Mouse (Mus musculus): Measurements from ENCODE around the gene Zcchc13. TPM values are rescaled to one million over a fixed set of nuclear protein-coding genes. Genes with fewer than 3 reads are reported as not detected.
"Not testable (repeated sequence)": the region's sequence is repeated elsewhere in the genome, so short reads cannot be mapped to it uniquely, and the experiment has no call there.

Zcchc13 gene
- total RNA-seq, 2 experiments from 2014 or later = not detected

DNA sequence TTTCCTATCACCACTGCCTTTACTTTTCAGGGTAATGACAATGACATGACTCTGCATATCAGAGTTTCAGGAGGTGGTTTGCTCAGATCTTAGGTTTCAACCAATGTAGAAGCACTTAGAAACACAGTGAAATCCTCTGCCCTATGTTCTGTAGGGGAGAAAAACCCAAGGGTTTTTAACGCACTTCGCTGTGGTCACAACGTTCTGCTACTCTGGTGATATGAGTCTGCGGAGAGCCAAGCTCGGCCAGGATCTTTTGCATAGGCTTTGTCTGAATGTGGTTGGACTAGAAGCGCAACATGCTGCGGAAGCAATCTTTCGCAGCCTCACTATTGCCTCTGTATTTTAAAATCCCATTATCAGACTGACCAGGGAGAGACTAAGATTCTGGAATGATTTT is 8.6 kb upstream of the Zcchc13 start:
- peak overlapping the region; percentile 90 for H3K27ac ChIP-seq
- intact Hi-C loops (cut with DNase I) = loop anchor here (10.0 kb wide), 1 partner anchor 313 kb away; no protein-coding TSS in a partner anchor
- peak overlapping the region; percentile 73 for H3K4me3 ChIP-seq
- DNase-seq = peak; percentile 19
- TF ChIP-seq CTCF (IDR thresholded peaks at IDR 0.05) = no peak

DNA sequence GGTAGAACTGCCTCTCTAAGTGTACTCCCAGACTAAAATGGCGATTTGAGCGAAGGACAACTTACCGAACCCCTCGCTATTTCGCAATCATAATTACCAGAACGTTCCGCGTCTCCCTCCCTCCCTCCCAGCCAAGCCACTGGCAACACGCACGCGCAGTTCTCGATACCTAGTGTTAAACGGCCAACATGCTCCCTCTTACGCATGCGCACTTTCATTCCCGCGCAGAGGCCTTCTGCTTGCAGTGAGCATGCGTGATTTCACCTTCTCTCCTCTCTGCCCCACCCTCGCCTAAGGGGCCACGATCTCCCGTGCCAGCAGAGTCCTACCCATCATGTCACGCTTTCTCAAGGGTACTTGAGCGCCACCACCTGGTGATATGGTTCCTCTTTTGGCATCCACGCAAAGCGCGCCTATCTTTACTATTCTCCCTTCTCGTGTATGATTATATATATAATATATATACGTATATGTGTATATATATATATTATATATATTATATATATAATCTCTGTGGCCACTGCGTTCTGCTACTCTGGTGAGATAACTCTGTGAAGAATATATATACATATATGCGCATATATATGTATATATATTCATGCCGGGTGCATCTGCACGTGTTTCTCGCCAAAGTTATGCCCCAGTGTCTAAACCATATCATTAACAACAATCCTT is 8.0 kb upstream of the Zcchc13 start:
- peak; percentile 77 for TF ChIP-seq CTCF (IDR thresholded peaks at IDR 0.05)
- Histone ChIP-seq H3K27ac (peak overlapping the region; percentile 90), H3K4me3 (peak overlapping the region; percentile 73)
- intact Hi-C loops (cut with DNase I) = loop anchor here (10.0 kb wide), 1 partner anchor 312 kb away; no protein-coding TSS in a partner anchor
- DNase-seq = peak; percentile 94

DNA sequence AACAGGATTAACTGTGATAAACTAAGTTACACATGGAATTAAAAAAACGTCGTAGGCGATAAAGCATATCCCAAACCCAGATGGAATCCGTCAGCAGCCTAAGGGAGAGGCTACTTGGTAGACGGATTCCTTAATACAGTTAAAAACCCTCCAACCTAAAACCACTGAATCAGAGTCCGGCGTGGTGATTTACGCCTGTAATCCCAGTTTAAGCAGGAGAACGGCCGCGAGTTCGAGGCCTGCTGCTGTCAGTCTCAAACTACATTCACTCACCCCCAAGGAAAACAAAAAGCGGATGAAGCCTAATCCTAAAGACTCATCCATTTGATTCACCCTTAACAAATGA is 7.5 kb upstream of the Zcchc13 start:
- intact Hi-C loops (cut with DNase I) = loop anchor here (1.0 to 10.0 kb wide), 2 partner anchors 139 to 312 kb away; no protein-coding TSS in a partner anchor
- Histone ChIP-seq H3K4me3 (peak overlapping the region; percentile 73), H3K27ac (peak overlapping the region; percentile 73; the same call in 1 of the 2 replicates)
- no peak for DNase-seq
- TF ChIP-seq CTCF (IDR thresholded peaks at IDR 0.05) = no peak

DNA sequence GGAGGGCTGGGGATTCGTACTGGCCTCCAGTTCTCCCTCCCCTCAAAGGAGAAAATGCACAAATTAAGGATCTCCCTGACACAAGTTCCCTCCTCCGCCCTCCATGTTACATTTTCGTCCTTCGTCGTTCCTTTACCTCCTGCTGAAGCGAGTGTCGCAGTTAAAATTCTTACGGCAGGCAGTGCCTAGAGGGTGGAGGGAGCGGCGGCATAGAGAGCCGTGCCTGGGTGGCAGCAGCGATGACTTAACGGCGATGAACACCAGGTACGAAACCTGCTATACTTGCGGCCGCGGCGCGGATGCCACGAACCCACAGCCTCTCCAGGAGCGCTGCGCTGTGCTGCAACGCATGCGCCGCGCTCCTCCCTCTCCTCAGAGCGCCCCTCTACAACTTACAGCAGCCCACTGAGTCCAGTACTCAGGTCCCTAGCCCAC is 7.0 kb upstream of the Zcchc13 start:
- H3K27ac ChIP-seq = peak overlapping the region; percentile 73
- peak overlapping the region; percentile 73 for H3K4me3 ChIP-seq
- peak; percentile 26 for DNase-seq
- TF ChIP-seq CTCF (IDR thresholded peaks at IDR 0.05) = no peak
- intact Hi-C loops (cut with DNase I) = loop anchor here (1.0 to 10.0 kb wide), 2 partner anchors 139 to 311 kb away; no protein-coding TSS in a partner anchor

DNA sequence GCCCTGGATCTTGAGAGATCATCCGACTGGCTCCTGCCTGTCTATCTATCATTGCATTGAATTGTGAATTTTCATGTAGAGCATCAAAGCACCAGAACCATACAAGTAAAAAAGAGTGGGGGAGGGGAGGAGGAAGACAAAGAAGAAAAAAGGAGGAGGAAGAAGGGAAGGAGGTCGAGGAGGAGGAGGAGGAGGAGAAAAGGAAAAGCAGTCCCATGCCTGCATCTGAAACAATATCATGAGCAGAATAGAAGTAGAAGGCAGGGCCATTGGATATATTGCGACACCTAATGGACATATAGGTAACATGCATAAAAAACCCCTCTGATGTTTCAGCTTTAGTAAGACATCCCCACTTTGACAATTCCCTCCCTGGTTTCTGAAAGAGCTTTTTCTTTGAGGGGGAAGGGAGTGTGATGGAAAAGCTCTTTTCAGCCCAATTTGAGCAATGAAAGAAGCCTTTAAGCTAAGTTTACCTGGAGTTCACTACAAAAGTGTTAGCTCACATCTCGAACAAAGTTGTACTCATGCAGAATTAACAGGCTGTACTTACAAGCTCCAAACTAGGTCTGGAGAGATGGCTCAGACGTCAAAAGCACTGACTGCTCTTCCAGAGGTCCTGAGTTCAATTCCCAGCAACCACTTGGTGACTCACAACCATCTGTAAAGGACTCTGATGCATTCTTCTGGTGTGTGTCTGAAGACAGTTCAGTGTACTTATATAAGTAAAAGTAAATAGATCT is 5.8 kb upstream of the Zcchc13 start:
- Histone ChIP-seq H3K4me3 (no peak overlapping the region), H3K27ac (no peak overlapping the region)
- intact Hi-C loops (cut with DNase I) = loop anchor here (5.0 to 10.0 kb wide), 2 partner anchors 218 to 310 kb away; no protein-coding TSS in a partner anchor
- DNase-seq = no peak
- peak; percentile 77 for TF ChIP-seq CTCF (IDR thresholded peaks at IDR 0.05)

DNA sequence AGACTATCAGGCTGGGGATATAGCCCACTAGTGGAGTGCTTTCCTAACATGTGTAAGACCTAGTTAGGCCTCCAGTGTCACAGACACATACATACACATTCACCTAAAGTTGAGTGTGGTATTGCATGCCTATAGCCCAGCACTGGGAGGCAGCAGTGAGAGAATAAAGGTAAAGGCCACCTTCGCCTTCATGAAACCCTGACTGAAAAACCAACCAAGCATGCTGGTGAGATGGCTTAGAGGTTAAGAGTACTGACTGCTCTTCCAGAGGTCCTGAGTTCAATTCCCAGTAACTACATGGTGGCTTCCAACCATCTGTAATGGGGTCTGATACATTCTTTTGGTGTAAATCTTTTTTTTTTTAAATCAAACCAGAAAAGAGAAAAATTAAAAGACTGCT is 1.5 kb upstream of the Zcchc13 start:
- Histone ChIP-seq H3K4me3 (no peak overlapping the region), H3K27ac (no peak overlapping the region)
- DNase-seq = no peak
- TF ChIP-seq CTCF (IDR thresholded peaks at IDR 0.05) = no peak
- intact Hi-C loops (cut with DNase I) = loop anchor here (5.0 to 10.0 kb wide), 2 partner anchors 213 to 306 kb away; no protein-coding TSS in a partner anchor

DNA sequence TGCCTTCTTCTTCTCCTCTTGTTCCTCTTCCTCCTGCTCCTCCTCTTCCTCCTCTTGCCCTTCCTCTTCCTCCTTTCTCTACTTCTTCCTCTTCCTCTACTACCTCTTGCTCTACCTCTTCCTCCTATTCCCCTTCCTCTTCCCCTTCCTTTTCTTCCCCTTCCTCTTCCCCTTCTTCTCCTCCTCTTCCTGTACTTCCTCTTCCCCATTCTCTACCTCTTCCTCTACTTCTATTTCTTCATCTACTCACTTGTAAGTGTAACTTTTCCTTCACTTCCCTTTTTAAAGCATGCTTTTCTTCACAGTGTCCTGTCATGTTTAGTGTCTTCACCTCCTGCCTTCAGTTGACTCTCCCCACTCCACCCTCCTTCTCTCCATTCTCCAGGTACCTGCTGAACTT is 3.5 kb downstream of the Zcchc13 start:
- Histone ChIP-seq H3K4me3 (no peak overlapping the region), H3K27ac (no peak overlapping the region)
- intact Hi-C loops (cut with DNase I) = no loop called here
- TF ChIP-seq CTCF (IDR thresholded peaks at IDR 0.05) = no peak
- DNase-seq = no peak

DNA sequence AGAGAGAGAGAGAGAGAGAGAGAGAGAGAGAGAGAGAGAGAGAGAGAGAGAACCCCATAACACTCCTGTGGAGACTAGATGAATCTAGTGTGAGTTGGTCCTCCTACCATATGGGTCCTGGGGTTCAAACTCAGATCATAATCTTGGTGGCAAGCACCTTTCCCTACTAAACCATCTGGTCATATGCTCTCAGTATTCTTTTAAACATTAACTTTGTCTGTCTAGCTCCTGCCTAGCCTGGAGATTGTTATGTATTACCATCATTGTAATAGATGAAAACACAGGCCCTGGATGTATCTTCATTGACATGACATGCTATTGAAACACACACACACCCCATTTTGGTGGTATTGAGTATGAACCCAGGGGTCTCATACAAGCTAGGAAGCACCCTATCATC is 5.6 kb downstream of the Zcchc13 start:
- TF ChIP-seq CTCF (IDR thresholded peaks at IDR 0.05) = no peak
- no peak overlapping the region for H3K27ac ChIP-seq
- H3K4me3 ChIP-seq = no peak overlapping the region
- DNase-seq = no peak
- intact Hi-C loops (cut with DNase I) = no loop called here

DNA sequence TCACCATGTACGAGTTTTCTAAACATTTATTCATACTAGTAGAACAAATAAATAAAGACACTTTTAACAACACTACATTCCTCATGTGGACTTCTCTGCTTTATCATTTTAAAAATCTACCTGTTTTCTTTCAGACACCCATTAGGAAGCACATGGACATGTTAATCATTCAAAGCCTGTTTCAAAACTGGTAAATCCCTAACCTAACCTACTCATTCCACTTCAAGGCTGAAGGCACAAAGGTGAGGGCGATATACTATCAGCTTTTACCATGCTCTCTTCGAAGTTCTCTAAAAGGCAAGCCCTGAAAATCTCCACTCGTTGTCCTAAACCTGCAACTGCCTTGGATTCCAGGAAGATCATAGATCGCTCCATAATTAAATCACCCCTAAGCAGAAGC is 8.2 kb downstream of the Zcchc13 start:
- no peak for TF ChIP-seq CTCF (IDR thresholded peaks at IDR 0.05)

DNA sequence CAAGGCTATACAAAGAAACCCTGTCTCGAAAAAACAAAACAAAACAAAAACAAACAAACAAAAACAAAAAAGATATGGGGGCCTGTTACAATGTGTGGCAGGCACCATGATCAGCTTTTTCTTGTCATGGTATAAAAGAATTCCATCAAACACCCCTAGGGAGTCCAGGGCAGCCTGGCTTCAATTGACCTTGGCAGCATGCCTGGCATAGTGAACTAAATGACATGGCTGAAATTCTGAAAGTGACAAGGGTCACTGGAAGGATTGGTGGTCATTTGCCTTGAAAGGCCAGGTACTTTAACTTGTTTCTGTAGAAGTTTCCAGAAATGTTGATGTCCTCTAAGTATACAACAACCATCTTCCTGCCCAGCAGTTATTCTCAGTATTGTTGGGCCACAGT is 13.9 kb downstream of the Zcchc13 start:
- intact Hi-C loops (cut with DNase I) = no loop called here

More for the DNA sequence above, 8.2 kb downstream of the Zcchc13 start:
- Histone ChIP-seq H3K27ac (no peak overlapping the region), H3K4me3 (no peak overlapping the region)
- no peak for DNase-seq
- intact Hi-C loops (cut with DNase I) = no loop called here

DNA sequence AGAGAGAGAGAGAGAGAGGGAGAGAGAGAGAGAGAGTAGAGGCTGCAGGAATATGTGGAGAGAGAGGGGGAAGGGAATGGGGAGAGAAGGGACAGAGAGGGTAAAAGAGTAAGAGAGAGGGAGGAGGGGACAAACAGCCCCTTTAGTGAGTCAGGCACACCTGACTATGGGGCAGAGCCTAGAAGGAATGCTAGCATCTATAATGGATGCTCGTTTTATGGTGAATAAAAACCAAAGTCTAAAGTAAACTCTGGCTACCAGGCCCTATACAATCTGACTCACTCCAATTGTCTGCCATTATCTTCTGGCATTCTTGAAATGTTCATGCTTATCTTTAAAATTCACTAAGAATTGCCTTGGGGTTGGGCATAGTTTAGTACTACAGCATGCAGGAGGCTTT is 21.7 kb downstream of the Zcchc13 start:
- TF ChIP-seq CTCF (IDR thresholded peaks at IDR 0.05) = no peak
- DNase-seq = no peak
- Histone ChIP-seq H3K4me3 (no peak overlapping the region), H3K27ac (no peak overlapping the region)
- intact Hi-C loops (cut with DNase I) = no loop called here

More for the DNA sequence above, 13.9 kb downstream of the Zcchc13 start:
- Histone ChIP-seq H3K27ac (no peak overlapping the region), H3K4me3 (no peak overlapping the region)
- TF ChIP-seq CTCF (IDR thresholded peaks at IDR 0.05) = no peak
- no peak for DNase-seq

DNA sequence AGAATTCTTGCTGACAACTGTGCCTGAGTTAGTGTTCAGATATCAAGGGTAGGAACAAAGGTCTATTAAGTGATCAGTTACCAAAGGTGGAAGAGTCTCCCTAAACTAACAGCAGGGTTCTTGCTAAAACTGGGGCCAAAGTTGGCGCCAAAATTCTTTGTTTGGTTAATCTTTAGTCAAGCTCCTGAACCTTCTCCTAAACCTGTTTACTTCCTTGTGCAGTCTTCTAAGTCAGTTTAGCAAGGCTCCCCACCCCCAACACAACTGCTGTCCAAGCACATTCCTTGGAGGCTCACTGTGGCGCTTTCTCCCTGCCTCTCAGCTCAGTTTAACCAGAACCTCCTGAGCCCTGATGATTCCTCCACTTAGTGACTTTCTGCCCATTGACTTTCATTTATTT is 22.6 kb downstream of the Zcchc13 start:
- TF ChIP-seq CTCF (IDR thresholded peaks at IDR 0.05) = no peak
- no peak overlapping the region for H3K27ac ChIP-seq
- intact Hi-C loops (cut with DNase I) = no loop called here
- no peak for DNase-seq
- H3K4me3 ChIP-seq = no peak overlapping the region

DNA sequence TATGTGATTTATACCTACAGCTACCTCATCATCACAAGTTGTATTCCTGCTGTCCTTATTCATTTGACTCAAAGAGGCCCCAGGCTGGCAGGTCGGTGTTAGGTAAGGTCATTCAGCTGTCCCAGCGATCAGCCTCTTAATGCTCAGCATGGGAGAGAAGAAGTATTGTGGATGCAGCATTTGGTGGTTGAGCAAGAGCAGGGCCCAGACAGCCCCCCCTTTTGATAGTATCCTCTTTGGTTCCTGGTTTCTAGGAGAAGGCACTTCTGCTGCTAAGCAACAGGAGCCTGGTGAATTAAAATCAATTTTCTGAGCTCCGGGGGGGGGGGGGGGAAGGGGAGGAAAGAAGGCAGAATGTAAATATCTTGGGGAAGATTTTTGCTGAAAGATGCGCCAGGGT is 28.6 kb downstream of the Zcchc13 start:
- DNase-seq = no peak
- intact Hi-C loops (cut with DNase I) = no loop called here
- no peak for TF ChIP-seq CTCF (IDR thresholded peaks at IDR 0.05)
- Histone ChIP-seq H3K4me3 (no peak overlapping the region), H3K27ac (no peak overlapping the region)

DNA sequence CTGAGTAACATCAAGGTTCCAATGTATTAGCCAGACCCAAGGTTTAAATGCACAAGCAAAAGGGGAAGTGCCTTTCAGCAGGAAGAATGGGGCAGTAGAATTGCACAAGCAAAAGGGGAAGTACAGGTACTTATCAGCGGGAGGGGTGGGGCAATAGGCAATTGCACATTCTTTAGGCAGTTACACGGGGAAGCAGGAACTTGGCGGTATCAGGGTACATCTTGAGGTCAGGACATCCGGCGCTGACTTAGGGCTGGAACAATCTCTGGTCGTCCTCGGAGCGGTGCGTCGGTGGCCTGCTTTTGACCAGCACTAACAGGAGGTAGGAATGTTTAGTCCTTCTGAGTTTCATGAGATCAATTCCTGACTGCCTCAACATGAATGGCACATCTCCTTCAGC is 34.1 kb downstream of the Zcchc13 start:
- H3K4me3 ChIP-seq; intact Hi-C loops (cut with DNase I); H3K27ac ChIP-seq; DNase-seq: not testable (repeated sequence)
